Mouse (Mus musculus) frontal cortex, adult 2 months (tissue): Measurements from ENCODE around the gene Spg7. TPM values are rescaled to one million over a fixed set of nuclear protein-coding genes. Genes with fewer than 3 reads are reported as not detected.
"Not testable (repeated sequence)": the region's sequence is repeated elsewhere in the genome, so short reads cannot be mapped to it uniquely, and the experiment has no call there.

Source experiments
- DNase-seq, 2 experiments: peaks; one replicate each; pipeline ENCODE4 v3.0.0; 2022; ENCODE audit warnings: low spot score in 1 of 2; ENCODE audit errors: extremely low spot score in 1 of 2
- polyA plus RNA-seq: library from polyadenylated mRNA; depleted of rRNA; stranded (reverse); fragments of >200 nt; gene quantifications from 2 replicates; pipeline ENCODE4 v1.2.3, GENCODE M21; 2012

The Spg7 gene
- polyA plus RNA-seq, 1 experiment = 103 TPM

- peak in 1 of 2 experiments; percentile 48 for DNase-seq
These were observed 21.6 kb upstream of the Spg7 start for GRCm38 (mm10) chr8:123041008-123041773.

GRCm38 (mm10) chr8:123041774-123042105 lies 21.0 kb upstream of the Spg7 start:
- no peak for DNase-seq

- DNase-seq = peak; percentile 100
These were observed 20.4 kb upstream of the Spg7 start, which contains the start of gene Ankrd11 for GRCm38 (mm10) chr8:123042158-123042973. TSS of gene Ankrd11 (minus strand) at chr8:123042277.

GRCm38 (mm10) chr8:123042974-123043625 lies 19.6 kb upstream of the Spg7 start:
- DNase-seq = no peak

GRCm38 (mm10) chr8:123043941-123044340 lies 18.8 kb upstream of the Spg7 start:
- DNase-seq = no peak

- not testable (repeated sequence) for DNase-seq
These were observed 17.9 kb upstream of the Spg7 start for GRCm38 (mm10) chr8:123044743-123045425.

- DNase-seq = no peak
These were observed 16.0 kb upstream of the Spg7 start for GRCm38 (mm10) chr8:123046706-123047105.

GRCm38 (mm10) chr8:123047827-123048226 lies 14.9 kb upstream of the Spg7 start:
- no peak for DNase-seq

- DNase-seq = no peak
These were observed 14.3 kb upstream of the Spg7 start for GRCm38 (mm10) chr8:123048402-123048801.

GRCm38 (mm10) chr8:123051458-123051857 lies 11.3 kb upstream of the Spg7 start:
- DNase-seq = no peak

GRCm38 (mm10) chr8:123064072-123064471 lies 1.3 kb downstream of the Spg7 start:
- DNase-seq = no peak

GRCm38 (mm10) chr8:123064809-123065213 lies 2.1 kb downstream of the Spg7 start:
- DNase-seq = no peak

- peak; percentile 85 to 97 for DNase-seq
These were observed 2.7 kb downstream of the Spg7 start for GRCm38 (mm10) chr8:123065214-123066100.

GRCm38 (mm10) chr8:123066101-123066683 lies 3.5 kb downstream of the Spg7 start:
- DNase-seq = no peak

GRCm38 (mm10) chr8:123071176-123071575 lies 8.4 kb downstream of the Spg7 start:
- no peak for DNase-seq

GRCm38 (mm10) chr8:123077213-123077612 lies 14.5 kb downstream of the Spg7 start:
- no peak for DNase-seq

- DNase-seq = no peak
These were observed 20.3 kb downstream of the Spg7 start for GRCm38 (mm10) chr8:123082993-123083392.

GRCm38 (mm10) chr8:123083610-123084009 lies 20.9 kb downstream of the Spg7 start:
- peak; percentile 49 to 56 for DNase-seq

GRCm38 (mm10) chr8:123087289-123087688 lies 24.5 kb downstream of the Spg7 start:
- DNase-seq = no peak
